Mouse (Mus musculus) CH12.LX (cell line): ENCODE data around the gene Coq10b. TPM values are rescaled to one million over a fixed set of nuclear protein-coding genes. Genes with fewer than 3 reads are reported as not detected.

Source experiments
- DNase-seq: peaks from one replicate; pipeline ENCODE4 v3.0.0-alpha.2; 2013; ENCODE audit errors: extremely low read depth
- H3K27ac ChIP-seq: 2 replicates; pipeline ENCODE4 v1.5.1; 2012; ENCODE audit warnings: low read depth, mild to moderate bottlenecking, control low read depth, moderate library complexity; ENCODE audit not compliant: insufficient read depth
- H3K27me3 ChIP-seq: replicated peaks from 2 replicates; pipeline ENCODE3; 2012; ENCODE audit warnings: inconsistent platforms
- H3K36me3 ChIP-seq, 2 experiments: replicated peaks in 1 of 2; 2 replicates each; pipeline versions ENCODE3 to v1.6.1; 2012; ENCODE audit warnings: inconsistent platforms in 1 of 2, low read length in 1 of 2, mild to moderate bottlenecking in 1 of 2, mixed read lengths in 1 of 2, moderate library complexity in 1 of 2; ENCODE audit not compliant: control insufficient read depth in 1 of 2, insufficient read depth in 1 of 2
- H3K4me1 ChIP-seq, 2 experiments: 2 replicates each; pipeline ENCODE4 v1.6.1; 2012; ENCODE audit warnings: inconsistent platforms in 1 of 2, moderate library complexity in 1 of 2; ENCODE audit not compliant: insufficient read depth in 2 of 2, control insufficient read depth in 1 of 2
- H3K4me2 ChIP-seq: 2 replicates; pipeline ENCODE4 v1.6.1; 2012; ENCODE audit warnings: low read depth, mild to moderate bottlenecking, control low read depth; ENCODE audit not compliant: poor library complexity, insufficient read depth, severe bottlenecking
- H3K4me3 ChIP-seq, 3 experiments: fragments of 150-350 bp in 1 of 3; sonication (generic) in 1 of 3; replicated peaks in 1 of 3; 2 replicates each; pipeline versions ENCODE3 to v1.5.1; 2011 to 2012; ENCODE audit warnings: low read depth in 2 of 3, low read length in 2 of 3, mild to moderate bottlenecking in 2 of 3, moderate library complexity in 2 of 3, control low read depth in 1 of 3, improper control_type of control experiment in 1 of 3, inconsistent platforms in 1 of 3, mixed read lengths in 1 of 3; ENCODE audit not compliant: poor library complexity in 1 of 3
- H3K79me2 ChIP-seq: replicated peaks from 2 replicates; pipeline ENCODE4 v1.6.1; 2012; ENCODE audit warnings: mild to moderate bottlenecking, moderate library complexity; ENCODE audit not compliant: control insufficient read depth, poor library complexity, insufficient read depth, severe bottlenecking; ENCODE audit errors: extremely low read depth
- H3K9ac ChIP-seq: 2 replicates; pipeline ENCODE4 v1.6.1; 2012; ENCODE audit warnings: low read depth, mild to moderate bottlenecking, control low read depth, moderate library complexity; ENCODE audit not compliant: insufficient read depth
- H3K9me3 ChIP-seq: replicated peaks from 2 replicates; pipeline ENCODE3; 2012; ENCODE audit warnings: low read length, inconsistent platforms, mixed read lengths
- CTCF ChIP-seq, 2 experiments: IDR thresholded peaks in 1 of 2; conservative IDR thresholded peaks in 1 of 2; 2 replicates each; pipeline ENCODE4 v1.5.1; 2011 to 2012; ENCODE audit warnings: low read depth in 2 of 2, low read length in 2 of 2, improper control_type of control experiment in 1 of 2, inconsistent platforms in 1 of 2, mild to moderate bottlenecking in 1 of 2, moderate library complexity in 1 of 2
- ELF1 ChIP-seq: IDR thresholded peaks from 2 replicates; pipeline ENCODE4 v1.6.1; 2014; ENCODE audit warnings: low read depth, mild to moderate bottlenecking, inconsistent platforms, low read length, improper control_type of control experiment
- GABPA ChIP-seq: IDR thresholded peaks from 2 replicates; pipeline ENCODE4 v1.6.1; 2012; ENCODE audit warnings: low read depth, low read length, improper control_type of control experiment, inconsistent platforms; ENCODE audit not compliant: insufficient replicate concordance
- HCFC1 ChIP-seq: IDR thresholded peaks from 2 replicates; pipeline ENCODE4 v1.6.1; 2012; ENCODE audit warnings: low read depth, mild to moderate bottlenecking, inconsistent platforms, low read length, improper control_type of control experiment
- IRF4 ChIP-seq: IDR thresholded peaks from 2 replicates; pipeline ENCODE4 v1.6.1; 2014; ENCODE audit warnings: low read depth, mild to moderate bottlenecking, inconsistent platforms, low read length, improper control_type of control experiment
- JUND ChIP-seq: conservative IDR thresholded peaks from 2 replicates; pipeline ENCODE4 v1.6.1; 2011; ENCODE audit warnings: low read depth, low read length, improper control_type of control experiment
- KAT2A ChIP-seq: IDR thresholded peaks from 2 replicates; pipeline ENCODE4 v1.6.1; 2012; ENCODE audit warnings: low read length, improper control_type of control experiment, inconsistent platforms; ENCODE audit not compliant: insufficient replicate concordance
- MAFK ChIP-seq: IDR thresholded peaks from 2 replicates; pipeline ENCODE4 v1.6.1; 2011; ENCODE audit warnings: low read length, improper control_type of control experiment; ENCODE audit not compliant: insufficient replicate concordance
- MXI1 ChIP-seq: IDR thresholded peaks from 2 replicates; pipeline ENCODE4 v1.6.1; 2011; ENCODE audit warnings: mild to moderate bottlenecking, low read depth, low read length, improper control_type of control experiment
- NELFE ChIP-seq: IDR thresholded peaks from 2 replicates; pipeline ENCODE4 v1.6.1; 2011; ENCODE audit warnings: low read depth, low read length, improper control_type of control experiment
- POLR2A ChIP-seq: IDR thresholded peaks from 2 replicates; pipeline ENCODE4 v1.6.1; 2011; ENCODE audit warnings: low read depth, mild to moderate bottlenecking, improper control_type of control experiment, low read length
- POLR2AphosphoS2 ChIP-seq: IDR thresholded peaks from 2 replicates; pipeline ENCODE4 v1.6.1; 2011; ENCODE audit warnings: low read depth, low read length, improper control_type of control experiment
- RAD21 ChIP-seq: IDR thresholded peaks from 2 replicates; pipeline ENCODE4 v1.6.1; 2011; ENCODE audit warnings: low read depth, mild to moderate bottlenecking, low read length, improper control_type of control experiment, moderate library complexity
- RCOR1 ChIP-seq: conservative IDR thresholded peaks from 2 replicates; pipeline ENCODE4 v1.6.1; 2012; ENCODE audit warnings: low read depth, mild to moderate bottlenecking, inconsistent platforms, low read length, improper control_type of control experiment
- SIN3A ChIP-seq: IDR thresholded peaks from 2 replicates; pipeline ENCODE4 v1.6.1; 2012; ENCODE audit warnings: low read length, improper control_type of control experiment, inconsistent platforms
- SMC3 ChIP-seq: IDR thresholded peaks from 2 replicates; pipeline ENCODE4 v1.6.1; 2011; ENCODE audit warnings: low read depth, low read length, improper control_type of control experiment
- UBTF ChIP-seq: IDR thresholded peaks from 2 replicates; pipeline ENCODE4 v1.6.1; 2012; ENCODE audit warnings: low read depth, mild to moderate bottlenecking, inconsistent platforms, low read length, improper control_type of control experiment, moderate library complexity
- USF2 ChIP-seq: conservative IDR thresholded peaks from 2 replicates; pipeline ENCODE4 v1.6.1; 2011; ENCODE audit warnings: low read depth, low read length, improper control_type of control experiment
- ZMIZ1 ChIP-seq: IDR thresholded peaks from 2 replicates; pipeline ENCODE4 v1.6.1; 2012; ENCODE audit warnings: low read depth, mild to moderate bottlenecking, inconsistent platforms, low read length, improper control_type of control experiment
- ZNF384 ChIP-seq: IDR thresholded peaks from 2 replicates; pipeline ENCODE4 v1.6.1; 2012; ENCODE audit warnings: low read depth, low read length, improper control_type of control experiment, inconsistent platforms
- dilution Hi-C: fragments of 300-500 bp; cut with MboI; formaldehyde crosslinking; loops from 2 replicates; pipeline ENCODE4 v1.14.3; 2020; ENCODE audit warnings: low sequenced_read_pairs; ENCODE audit not compliant: extremely low pct_unique_long_range_greater_than_20kb, extremely low pct_ligation_motif_present
- in situ Hi-C: fragments of 300-500 bp; cut with MboI; formaldehyde crosslinking; loops from 3 replicates; pipeline ENCODE4 v1.14.3; 2019; ENCODE audit warnings: low sequenced_read_pairs, low pct_ligation_motif_present, low pct_unique_long_range_greater_than_20kb, mixed read lengths
- polyA plus RNA-seq: library from polyadenylated mRNA; unstranded; fragments of >175 nt; gene quantifications from 2 replicates; pipeline ENCODE4 v1.2.1, GENCODE M21; 2012; ENCODE audit warnings: low read depth; ENCODE audit not compliant: insufficient read length
- total RNA-seq, 2 experiments: library from RNA; depleted of rRNA; stranded (reverse); fragments of 300-350 nt in 1 of 2; fragments of >200 nt in 1 of 2; gene quantifications; 2 replicates each; pipeline ENCODE4 v1.2.3; 2012 to 2014

Coq10b gene
- total and polyA plus RNA-seq, 3 experiments: 3.0 to 14.4 (median 7.0) TPM

DNA sequence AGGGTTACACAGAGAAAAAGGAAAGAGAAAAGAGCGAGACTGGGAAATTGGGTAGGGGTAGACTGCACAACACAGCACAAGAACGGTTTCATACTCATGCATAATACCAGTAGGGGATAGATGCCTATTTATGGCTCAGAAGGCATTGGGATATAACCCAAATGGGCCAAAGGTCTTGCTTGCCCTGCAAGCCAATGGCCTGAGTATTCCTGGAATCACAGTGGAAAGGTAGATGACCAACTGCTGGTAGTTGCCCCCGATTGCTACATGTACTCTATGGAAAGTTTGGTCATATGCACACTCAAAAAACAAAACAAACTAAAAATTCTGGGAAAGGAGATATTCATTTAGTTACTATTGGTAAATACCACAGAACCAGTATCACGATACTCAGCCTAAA lies 27.1 kb downstream of the Coq10b start:
- Histone ChIP-seq H3K36me3 (peaks cover 54 to 77% of the 10 kb centered on the region in 2 experiments), H3K27me3 (no peaks in the 10 kb centered on the region), H3K4me2 (no peak overlapping the region), H3K27ac (no peak overlapping the region), H3K4me1 (peaks cover 4 to 35% of the 10 kb centered on the region in 2 experiments; a peak in 3 of 4 replicates), H3K79me2 (peaks cover 33% of the 10 kb centered on the region), H3K9me3 (peaks cover 4% of the 10 kb centered on the region), H3K9ac (no peak overlapping the region), H3K4me3 (no peak overlapping the region)
- no peak for DNase-seq
- dilution Hi-C loops: no loop called here
- in situ Hi-C loops: no loop called here
- TF ChIP-seq MAFK (no peak), KAT2A (no peak), HCFC1 (no peak), SMC3 (no peak), ZMIZ1 (no peak), POLR2A (no peak), GABPA (no peak), MXI1 (no peak), NELFE (no peak), CTCF (conservative IDR thresholded peaks at IDR 0.05 in 1 of 2, IDR thresholded peaks at IDR 0.05 in 1 of 2; ENCODE audit: low read depth in 2 of 2, low read length in 2 of 2) (no peak), SIN3A (no peak), JUND (no peak), USF2 (no peak), POLR2AphosphoS2 (no peak), ELF1 (no peak), ZNF384 (no peak), RCOR1 (no peak), UBTF (no peak)

DNA sequence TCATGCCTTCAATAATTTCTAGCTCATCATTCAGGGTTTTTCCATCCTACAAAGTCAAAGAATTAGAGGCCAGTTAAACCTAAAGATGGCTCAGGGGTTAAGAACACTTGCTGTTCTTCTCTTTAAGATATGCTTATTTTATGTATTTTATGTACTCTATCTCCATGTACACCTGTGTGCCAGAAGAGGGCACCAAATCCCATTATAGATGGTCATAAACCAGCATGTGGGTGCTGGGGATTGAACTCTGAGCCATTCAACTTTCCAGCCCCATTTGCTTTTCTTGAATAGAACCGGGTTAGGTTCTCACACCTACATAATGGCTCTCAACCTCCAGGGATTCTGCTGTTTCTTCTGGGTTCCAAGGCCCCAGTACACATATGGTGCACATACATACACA lies 29.5 kb downstream of the Coq10b start:
- Histone ChIP-seq H3K36me3 (peaks cover 57 to 74% of the 10 kb centered on the region in 2 experiments), H3K9ac (no peak overlapping the region), H3K79me2 (peaks cover 56% of the 10 kb centered on the region), H3K9me3 (peaks cover 4% of the 10 kb centered on the region), H3K27me3 (no peaks in the 10 kb centered on the region), H3K27ac (no peak overlapping the region), H3K4me2 (no peak overlapping the region), H3K4me1 (peaks cover 4 to 44% of the 10 kb centered on the region in 2 experiments; a peak in 3 of 4 replicates), H3K4me3 (no peak overlapping the region)
- dilution Hi-C loops (no loop called here), in situ Hi-C loops (no loop called here)
- DNase-seq: peak; percentile 65
- TF ChIP-seq CTCF (conservative IDR thresholded peaks at IDR 0.05 in 1 of 2, IDR thresholded peaks at IDR 0.05 in 1 of 2; ENCODE audit: low read depth in 2 of 2, low read length in 2 of 2) (peak in 1 of 2 experiments; percentile 49; a peak in 3 of 4 replicates), RAD21 (peak; percentile 14), IRF4 (no peak)
